Mouse (Mus musculus) thymus, postnatal 0 days (tissue): ENCODE results near the gene Gm28360. TPM values are rescaled to one million over a fixed set of nuclear protein-coding genes. Genes with fewer than 3 reads are reported as not detected.
"Not testable (repeated sequence)": the region's sequence is repeated elsewhere in the genome, so short reads cannot be mapped to it uniquely, and the experiment has no call there.

Source experiments
- DNase-seq: peaks from one replicate; pipeline ENCODE4 v3.0.0-alpha.2; 2015; ENCODE audit warnings: low spot score
- polyA plus RNA-seq: library from polyadenylated mRNA; unstranded; fragments of >200 nt; fragmentation: Nextera tagmentation; extraction: Ambion mirVana; gene quantifications from 2 replicates; pipeline ENCODE4 v1.2.1, GENCODE M21; 2015

Gene Gm28360
- not detected in 2 replicates for polyA plus RNA-seq

DNA sequence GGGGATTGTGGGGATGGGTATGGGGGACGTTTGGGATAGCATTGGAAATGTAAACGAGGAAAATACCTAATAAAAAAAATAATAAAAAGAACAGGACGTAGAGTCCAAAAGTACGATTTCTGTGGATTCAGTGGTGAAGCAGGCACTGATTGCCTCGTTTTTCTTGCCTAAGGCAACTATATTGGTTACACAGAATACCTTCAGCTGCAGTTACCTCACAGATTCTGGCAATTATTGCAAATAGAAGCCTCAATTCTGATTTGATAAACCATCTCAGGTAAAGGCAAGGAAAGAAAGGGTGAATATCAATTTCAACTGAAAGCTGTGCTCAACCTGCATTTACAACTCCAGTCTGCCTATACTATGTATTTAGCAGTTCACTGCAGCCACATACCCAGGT lies at the start of gene Gm28360:
Gene Gm28360, plus strand, starts transcription at position 301 of the 400 bp plus-strand sequence.
- not testable (repeated sequence) for DNase-seq

DNA sequence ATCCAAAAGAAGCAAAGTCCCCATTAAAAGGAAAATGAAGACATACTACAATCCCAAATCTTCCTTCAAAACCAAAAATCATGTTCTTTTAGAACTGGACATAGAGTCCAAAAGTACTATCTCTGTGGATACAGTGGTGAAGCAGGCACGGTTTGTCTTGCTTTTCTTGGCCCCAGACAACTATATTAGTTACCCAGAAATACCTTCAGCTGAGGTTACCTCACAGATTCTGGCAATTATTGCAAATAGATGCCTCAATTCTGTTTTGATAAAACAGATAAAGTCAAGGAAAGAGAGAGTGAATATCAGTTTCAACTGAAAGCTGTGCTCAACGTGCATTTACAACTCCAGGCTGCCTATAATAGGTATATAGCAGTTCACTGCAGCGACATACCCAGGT lies 49.0 kb upstream of the Gm28360 start, which contains the start of gene B020011L13Rik:
Gene B020011L13Rik, plus strand, starts transcription at position 301 of the 400 bp plus-strand sequence.
- DNase-seq = not testable (repeated sequence)

DNA sequence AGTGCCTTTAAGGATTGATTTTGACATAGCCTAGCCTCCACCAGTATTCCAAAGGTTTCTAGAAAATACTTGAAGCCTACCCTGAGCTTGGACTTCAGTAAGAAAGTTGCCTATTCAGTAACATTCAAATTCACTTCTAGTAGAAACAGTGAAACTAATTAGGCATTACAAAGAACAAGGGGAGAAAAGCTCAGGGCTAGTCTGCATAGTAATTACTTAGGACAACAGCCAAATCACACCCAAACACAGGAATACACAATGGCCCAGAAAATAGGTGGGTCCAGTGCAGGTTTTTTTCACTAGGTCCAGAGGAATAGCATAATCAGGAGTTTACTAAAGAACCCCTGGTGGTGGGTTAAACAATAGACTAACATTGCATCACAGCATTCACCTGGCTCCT lies 13.6 kb upstream of the Gm28360 start:
- DNase-seq = not testable (repeated sequence)

DNA sequence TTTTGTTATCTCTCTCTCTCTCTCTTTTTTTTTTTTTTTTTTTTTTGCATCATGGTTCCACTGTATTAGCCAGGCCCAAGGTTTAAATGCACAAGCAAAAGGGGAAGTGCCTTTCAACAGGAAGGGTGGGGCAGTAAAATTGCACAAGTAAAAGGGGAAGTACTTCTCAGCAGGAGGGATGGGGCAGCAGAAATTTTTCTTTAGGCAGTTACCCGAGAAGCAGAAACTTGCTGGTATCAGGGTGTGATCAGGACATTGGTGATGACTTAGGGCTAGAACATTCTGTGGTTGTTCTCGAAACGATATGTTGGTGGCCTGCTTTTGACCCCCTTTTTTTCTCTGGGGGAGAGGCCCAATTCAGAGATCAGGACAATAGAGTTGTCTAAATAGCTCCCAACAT lies 21.8 kb downstream of the Gm28360 start:
- DNase-seq = not testable (repeated sequence)

Other genes with a start within 250 kb of the Gm28360 start
- gene Gm28363, start 132.9 kb upstream of the Gm28360 start, polyA plus RNA-seq = not detected in 2 replicates
- not detected in 2 replicates for gene B020011L13Rik, start 48.9 kb upstream of the Gm28360 start, polyA plus RNA-seq
- not detected in 2 replicates for gene Gm28168, start 97.9 kb downstream of the Gm28360 start, polyA plus RNA-seq
- not detected in 2 replicates for gene Gm7145, start 135.9 kb downstream of the Gm28360 start, polyA plus RNA-seq